Mouse (Mus musculus): ENCODE data around the gene Erfe. TPM values are rescaled to one million over a fixed set of nuclear protein-coding genes. Genes with fewer than 3 reads are reported as not detected.
A peak's percentile ranks its signal among the peaks of the same experiment; 100 is the strongest.

The Erfe gene
- polyA plus RNA-seq, 1 experiment = 0.27 TPM

DNA sequence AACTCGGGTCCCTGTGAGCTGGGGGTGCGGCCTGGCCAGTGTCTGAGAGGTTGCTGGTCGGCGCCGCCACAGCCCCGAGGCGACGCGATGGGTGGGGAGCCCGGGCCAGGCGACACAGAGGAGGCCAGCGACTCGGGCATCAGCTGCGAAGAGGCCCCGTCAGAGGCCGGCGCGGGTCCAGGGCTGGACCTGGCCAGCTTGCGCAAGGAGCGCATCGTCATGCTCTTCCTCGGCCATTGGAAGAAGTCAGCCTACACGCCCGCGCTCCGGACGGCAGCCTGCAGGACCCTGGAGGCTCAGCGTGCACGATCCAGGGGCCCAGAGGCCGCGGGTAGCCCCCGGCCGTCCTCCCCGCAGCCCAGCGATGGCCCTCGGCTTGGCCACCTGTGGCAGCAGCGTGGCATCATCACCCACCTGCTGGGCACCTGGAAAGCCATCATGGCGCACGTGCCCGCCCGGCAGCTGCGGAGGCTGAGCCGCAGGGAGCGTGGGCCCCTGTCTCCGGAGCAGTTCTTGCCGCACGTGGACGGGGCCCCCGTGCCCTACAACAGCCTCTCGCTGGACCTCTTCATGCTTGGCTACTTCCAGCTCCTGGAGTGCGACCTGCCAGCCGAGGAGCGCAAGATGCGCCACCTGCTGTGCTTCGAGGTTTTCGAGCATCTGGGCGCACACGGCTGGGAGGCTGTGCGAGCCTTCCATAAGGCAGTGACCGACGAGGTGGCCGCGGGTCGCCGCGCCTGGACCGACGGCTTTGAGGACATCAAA is 21.1 kb upstream of the Erfe start:
- DNase-seq = no peak
- no peak for TF ChIP-seq POLR2A (IDR thresholded peaks at IDR 0.05; ENCODE audit: borderline replicate concordance, extremely low read depth, low read depth, low read length)
- TF ChIP-seq CTCF (IDR thresholded peaks at IDR 0.05; ENCODE audit: insufficient read depth, low read length) = no peak
- Histone ChIP-seq H3K4me1 (ENCODE audit: control insufficient read depth, insufficient read depth, low read length) (no peaks in the 10 kb centered on the region), H3K4me3 (replicated peaks; ENCODE audit: extremely low read depth, low read depth, low read length) (no peak overlapping the region)
- WGBS = 4% methylated on average over 68 of the region's 68 CpGs

- no peak overlapping the region for H3K4me3 ChIP-seq (replicated peaks; ENCODE audit: extremely low read depth, low read depth, low read length)
- TF ChIP-seq POLR2A (IDR thresholded peaks at IDR 0.05; ENCODE audit: borderline replicate concordance, extremely low read depth, low read depth, low read length) (no peak), CTCF (IDR thresholded peaks at IDR 0.05; ENCODE audit: insufficient read depth, low read length) (peak; percentile 93)
- peak; percentile 47 for DNase-seq
- 34% methylated on average over 3 of the region's 3 CpGs for WGBS
- no peaks in the 10 kb centered on the region for H3K4me1 ChIP-seq (ENCODE audit: control insufficient read depth, insufficient read depth, low read length)
Observed at GRCm38 (mm10) chr1:91346892-91347291, 19.3 kb upstream of the Erfe start.

DNA sequence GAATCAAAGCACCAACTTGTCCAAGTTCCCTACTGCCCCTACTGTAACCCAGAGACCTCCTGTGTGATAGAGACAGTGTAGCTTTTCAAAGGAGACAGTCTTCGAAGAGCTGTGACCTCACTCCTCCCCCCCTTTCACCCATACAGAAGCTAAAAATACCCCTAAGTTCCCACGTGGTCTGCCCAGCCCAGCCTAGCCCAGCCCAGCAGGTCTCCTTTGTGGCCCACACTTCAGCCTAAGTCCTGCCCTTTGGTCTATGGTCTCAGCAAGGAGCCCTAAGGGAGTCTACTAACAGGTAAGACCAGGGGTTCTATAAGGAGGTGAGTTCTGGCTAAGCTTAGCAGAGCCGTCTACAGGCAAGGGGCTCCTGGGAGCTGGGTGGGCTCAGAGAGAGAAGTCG is 15.4 kb upstream of the Erfe start, which contains the start of gene Klhl30:
Gene Klhl30 (plus strand): TSS at position 176 of the 400 bp plus-strand sequence.
- H3K4me3 ChIP-seq (replicated peaks; ENCODE audit: extremely low read depth, low read depth, low read length) = no peak within 1 kb of the TSS
- whole genome bisulfite sequencing = 45% methylated on average over 4 of the region's 4 CpGs
- no peaks in the 10 kb centered on the region for H3K4me1 ChIP-seq (ENCODE audit: control insufficient read depth, insufficient read depth, low read length)
- no peak for DNase-seq
- TF ChIP-seq POLR2A (IDR thresholded peaks at IDR 0.05; ENCODE audit: borderline replicate concordance, extremely low read depth, low read depth, low read length) (no peak), CTCF (IDR thresholded peaks at IDR 0.05; ENCODE audit: insufficient read depth, low read length) (no peak)

DNA sequence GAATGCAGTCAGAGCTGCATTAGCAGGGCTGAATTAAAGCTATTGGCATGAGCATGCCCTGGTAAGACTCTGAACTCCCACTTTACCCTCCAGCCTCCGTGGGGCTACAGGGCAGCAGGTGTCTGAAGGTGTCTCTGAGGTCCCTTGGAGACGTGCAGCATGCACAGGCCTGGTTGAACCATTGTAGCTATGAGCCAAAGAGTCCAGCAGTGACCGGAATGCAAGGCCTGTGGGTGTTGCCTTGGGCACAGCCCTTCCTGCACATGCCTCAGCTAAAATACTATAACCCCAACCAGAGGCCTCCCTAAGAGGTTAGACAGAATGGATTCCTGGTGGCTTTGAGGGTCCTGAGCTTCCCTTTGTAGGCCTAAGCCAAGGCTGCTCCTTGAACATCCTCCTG is 15.0 kb upstream of the Erfe start:
- no peak for DNase-seq
- TF ChIP-seq POLR2A (IDR thresholded peaks at IDR 0.05; ENCODE audit: borderline replicate concordance, extremely low read depth, low read depth, low read length) (no peak), CTCF (IDR thresholded peaks at IDR 0.05; ENCODE audit: insufficient read depth, low read length) (no peak)
- Histone ChIP-seq H3K4me3 (replicated peaks; ENCODE audit: extremely low read depth, low read depth, low read length) (no peak overlapping the region), H3K4me1 (ENCODE audit: control insufficient read depth, insufficient read depth, low read length) (no peaks in the 10 kb centered on the region)
- WGBS = 66% methylated on average over 3 of the region's 3 CpGs

DNA sequence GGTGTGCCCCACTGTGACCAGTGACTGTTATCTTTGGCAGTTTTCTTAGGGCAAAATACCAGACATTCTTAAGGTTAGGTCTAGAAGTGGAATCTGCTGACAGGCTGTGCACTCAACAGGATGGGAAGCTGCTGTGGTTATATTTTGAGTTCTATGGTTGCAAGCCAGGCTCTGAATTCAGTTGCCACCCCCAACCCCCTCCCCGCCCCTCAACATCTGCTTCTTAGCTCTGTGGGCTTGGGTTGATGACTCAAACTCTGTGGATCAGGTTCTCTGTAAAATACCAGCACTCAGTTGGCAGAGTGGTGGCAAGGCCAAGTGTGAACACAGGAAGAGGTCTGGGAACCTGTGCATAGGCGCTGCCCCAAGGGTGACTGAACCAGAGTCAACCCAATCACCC is 14.0 kb upstream of the Erfe start:
- no peak overlapping the region for H3K4me3 ChIP-seq (replicated peaks; ENCODE audit: extremely low read depth, low read depth, low read length)
- TF ChIP-seq POLR2A (IDR thresholded peaks at IDR 0.05; ENCODE audit: borderline replicate concordance, extremely low read depth, low read depth, low read length) (no peak), CTCF (IDR thresholded peaks at IDR 0.05; ENCODE audit: insufficient read depth, low read length) (no peak)
- 76% methylated on average over 2 of the region's 2 CpGs for WGBS
- H3K4me1 ChIP-seq (ENCODE audit: control insufficient read depth, insufficient read depth, low read length) = no peaks in the 10 kb centered on the region
- no peak for DNase-seq

- no peaks in the 10 kb centered on the region for H3K4me1 ChIP-seq (ENCODE audit: control insufficient read depth, insufficient read depth, low read length)
- no peak for DNase-seq
- no peak overlapping the region for H3K4me3 ChIP-seq (replicated peaks; ENCODE audit: extremely low read depth, low read depth, low read length)
- TF ChIP-seq POLR2A (IDR thresholded peaks at IDR 0.05; ENCODE audit: borderline replicate concordance, extremely low read depth, low read depth, low read length) = no peak
- no peak for TF ChIP-seq CTCF (IDR thresholded peaks at IDR 0.05; ENCODE audit: insufficient read depth, low read length)
- WGBS = 63% methylated on average over 11 of the region's 11 CpGs
Observed at GRCm38 (mm10) chr1:91356105-91356504, 10.1 kb upstream of the Erfe start.

DNA sequence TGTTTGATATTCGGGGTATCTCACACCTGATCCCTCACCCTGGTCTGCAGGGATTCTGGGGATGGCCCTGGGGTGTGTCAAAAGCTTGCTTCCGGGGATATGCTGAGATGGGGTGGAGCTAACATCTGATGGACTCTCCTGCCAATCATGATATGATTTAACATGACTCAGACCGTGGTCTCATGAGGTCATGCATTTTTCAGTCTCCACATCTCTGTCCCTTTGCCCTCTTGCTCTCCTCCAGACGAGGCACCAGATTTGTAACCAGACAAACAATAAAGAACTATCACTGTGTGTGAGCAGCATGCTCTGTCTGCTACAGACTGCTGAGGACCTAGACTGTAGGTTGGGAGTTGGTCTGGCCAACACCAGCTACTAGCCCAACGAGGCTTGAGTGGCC is 4.1 kb upstream of the Erfe start:
- TF ChIP-seq POLR2A (IDR thresholded peaks at IDR 0.05; ENCODE audit: borderline replicate concordance, extremely low read depth, low read depth, low read length) (no peak), CTCF (IDR thresholded peaks at IDR 0.05; ENCODE audit: insufficient read depth, low read length) (no peak)
- Histone ChIP-seq H3K4me1 (ENCODE audit: control insufficient read depth, insufficient read depth, low read length) (peaks cover 8% of the 10 kb centered on the region; the same call in 1 of the 2 replicates), H3K4me3 (replicated peaks; ENCODE audit: extremely low read depth, low read depth, low read length) (no peak overlapping the region)
- no peak for DNase-seq
- 67% methylated on average over 5 of the region's 5 CpGs for WGBS

DNA sequence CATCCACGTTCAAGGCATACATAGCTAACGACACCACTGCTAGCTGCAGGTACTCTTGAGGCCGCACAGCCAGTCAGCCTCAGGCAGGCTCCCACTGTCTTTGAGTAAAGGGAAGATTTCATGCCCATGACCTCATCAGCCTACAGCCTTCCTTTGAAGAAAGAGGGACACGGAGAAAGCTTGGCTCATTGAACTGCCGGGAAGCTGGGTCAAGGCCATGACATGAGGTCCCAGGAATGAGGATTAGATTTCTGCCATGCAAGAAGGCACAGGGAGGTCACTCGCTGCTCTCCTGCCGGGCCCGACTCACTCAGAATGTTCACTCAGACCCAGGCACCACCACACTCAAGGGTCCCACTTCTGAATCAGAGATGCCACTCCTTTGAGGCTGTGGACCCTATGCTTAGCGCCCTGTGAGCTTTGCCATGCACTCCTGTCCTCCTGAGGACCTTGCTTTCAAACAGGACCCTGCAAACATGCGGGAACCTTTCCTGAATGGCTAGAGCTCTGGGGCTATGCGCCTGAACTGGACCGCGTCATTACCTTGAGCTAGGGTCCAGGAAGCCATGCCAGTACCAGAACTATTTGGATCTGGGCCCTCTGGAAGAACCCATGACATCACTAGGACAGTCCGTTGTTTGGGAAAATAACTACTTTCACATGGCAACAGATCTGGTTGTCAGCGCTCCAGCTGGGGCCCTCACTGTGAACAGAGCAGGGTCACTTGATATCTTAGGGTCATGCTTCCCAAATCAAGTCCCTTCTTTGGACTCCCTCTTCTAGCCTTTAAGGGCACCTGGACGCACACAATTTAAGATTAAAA is 1.2 kb upstream of the Erfe start:
- Histone ChIP-seq H3K4me3 (replicated peaks; ENCODE audit: extremely low read depth, low read depth, low read length) (no peak overlapping the region), H3K4me1 (ENCODE audit: control insufficient read depth, insufficient read depth, low read length) (peaks cover 8% of the 10 kb centered on the region; the same call in 1 of the 2 replicates)
- no peak for DNase-seq
- WGBS = 88% methylated on average over 16 of the region's 16 CpGs
- no peak for TF ChIP-seq POLR2A (IDR thresholded peaks at IDR 0.05; ENCODE audit: borderline replicate concordance, extremely low read depth, low read depth, low read length)

DNA sequence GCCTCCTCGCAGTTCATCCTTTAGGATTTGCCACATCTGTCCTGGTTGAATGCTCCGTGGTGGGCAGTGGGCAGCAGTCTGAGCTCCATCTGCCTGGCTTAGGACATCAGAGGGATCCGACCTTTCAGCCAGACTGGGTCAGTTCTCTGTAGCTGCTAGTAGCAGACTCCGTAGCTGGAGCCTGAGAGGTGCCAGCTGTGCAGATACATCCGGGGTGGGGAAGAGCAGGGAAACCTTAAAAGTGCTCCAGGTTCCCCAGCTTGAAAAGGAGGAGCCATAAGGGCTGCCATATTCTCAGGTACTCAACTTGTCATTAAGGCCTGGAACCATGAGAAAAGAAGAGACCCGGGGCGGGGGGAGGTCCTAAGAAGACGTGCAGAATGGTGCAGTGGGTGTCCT is 415 bp upstream of the Erfe start:
- H3K4me1 ChIP-seq (ENCODE audit: control insufficient read depth, insufficient read depth, low read length) = peaks cover 8% of the 10 kb centered on the region; the same call in 1 of the 2 replicates
- no peak overlapping the region for H3K4me3 ChIP-seq (replicated peaks; ENCODE audit: extremely low read depth, low read depth, low read length)
- DNase-seq = no peak
- TF ChIP-seq POLR2A (IDR thresholded peaks at IDR 0.05; ENCODE audit: borderline replicate concordance, extremely low read depth, low read depth, low read length) (no peak), CTCF (IDR thresholded peaks at IDR 0.05; ENCODE audit: insufficient read depth, low read length) (no peak)
- WGBS = 33% methylated on average over 8 of the region's 8 CpGs
